Mouse (Mus musculus): ENCODE data around the gene Exosc5. TPM values are rescaled to one million over a fixed set of nuclear protein-coding genes. Genes with fewer than 3 reads are reported as not detected.
A peak's percentile ranks its signal among the peaks of the same experiment; 100 is the strongest.

The Exosc5 gene
- polyA plus RNA-seq, 1 experiment from 2014 or later: 83.0 TPM

DNA sequence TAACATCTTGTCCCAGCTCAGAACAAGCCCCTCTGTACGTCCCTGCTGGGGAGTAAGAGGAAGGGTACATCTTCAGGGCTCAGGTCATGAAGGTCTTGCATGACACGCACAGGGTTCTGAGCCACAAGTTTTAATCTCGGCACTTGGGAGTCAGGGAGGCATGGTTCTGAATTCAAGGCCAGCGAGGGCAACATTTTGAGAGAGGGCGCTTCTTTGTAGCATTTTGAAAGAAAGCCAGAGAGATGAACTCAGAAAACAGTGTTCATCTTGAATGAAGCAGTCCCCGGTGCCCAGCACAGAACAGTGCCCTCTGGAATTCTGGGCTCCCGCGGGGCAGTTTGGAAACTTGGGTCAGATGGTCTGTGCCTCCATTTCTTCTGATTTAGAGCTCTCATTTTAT is 7.4 kb downstream of the Exosc5 start:
- peaks cover 25% of the 10 kb centered on the region for H3K36me3 ChIP-seq (ENCODE audit: control insufficient read depth, insufficient read depth, low read length)
- WGBS: 94% methylated on average over 8 of the region's 8 CpGs
- no peak overlapping the region for H3K4me2 ChIP-seq (replicated peaks; ENCODE audit: low read depth, low read length)
- H3K27ac ChIP-seq (ENCODE audit: low read length): no peak overlapping the region
- H3K4me3 ChIP-seq (ENCODE audit: low read depth, low read length): no peak overlapping the region
- no peaks in the 10 kb centered on the region for H3K4me1 ChIP-seq (ENCODE audit: control insufficient read depth, insufficient read depth, low read length)
- ATAC-seq (ENCODE audit: insufficient number of reproducible peaks, insufficient read depth, low FRiP score, low read depth): no peak
- no peaks in the 10 kb centered on the region for H3K9me3 ChIP-seq (ENCODE audit: control insufficient read depth, low read depth, low read length)
- H3K9ac ChIP-seq (replicated peaks; ENCODE audit: low read depth, low read length): no peak overlapping the region
- H3K27me3 ChIP-seq (ENCODE audit: control insufficient read depth, insufficient read depth, low read length): no peaks in the 10 kb centered on the region

DNA sequence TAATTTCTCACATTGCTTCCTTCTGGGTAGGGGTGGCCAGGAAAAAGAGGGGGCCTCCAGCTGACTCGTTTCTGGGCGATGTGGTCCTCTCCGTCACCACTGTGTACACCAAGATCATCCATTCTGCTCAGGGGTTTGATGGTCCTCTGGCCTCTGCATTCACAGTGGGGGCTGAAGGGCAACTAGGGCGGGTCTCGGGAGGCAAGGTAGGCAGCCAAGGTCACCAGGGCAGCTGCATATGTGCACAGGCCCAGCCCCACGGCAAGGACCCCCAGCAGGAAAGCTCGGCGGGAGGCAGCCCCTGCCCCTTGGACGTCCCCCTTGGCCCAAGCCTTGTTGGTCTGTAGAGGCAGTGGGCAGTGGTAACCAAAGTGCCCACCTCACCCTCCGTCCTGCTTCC is 10.2 kb downstream of the Exosc5 start:
- 85% methylated on average over 10 of the region's 10 CpGs for WGBS
- Histone ChIP-seq H3K4me2 (replicated peaks; ENCODE audit: low read depth, low read length) (no peak overlapping the region), H3K36me3 (ENCODE audit: control insufficient read depth, insufficient read depth, low read length) (peaks cover 21% of the 10 kb centered on the region), H3K9ac (replicated peaks; ENCODE audit: low read depth, low read length) (no peak overlapping the region), H3K9me3 (ENCODE audit: control insufficient read depth, low read depth, low read length) (no peaks in the 10 kb centered on the region), H3K27ac (ENCODE audit: low read length) (no peak overlapping the region), H3K4me3 (ENCODE audit: low read depth, low read length) (no peak overlapping the region), H3K27me3 (ENCODE audit: control insufficient read depth, insufficient read depth, low read length) (0 out of 2 replicates have a peak, but pooled peaks cover 7% of the 10 kb centered on the region), H3K4me1 (ENCODE audit: control insufficient read depth, insufficient read depth, low read length) (no peaks in the 10 kb centered on the region)
- no peak for ATAC-seq (ENCODE audit: insufficient number of reproducible peaks, insufficient read depth, low FRiP score, low read depth)

DNA sequence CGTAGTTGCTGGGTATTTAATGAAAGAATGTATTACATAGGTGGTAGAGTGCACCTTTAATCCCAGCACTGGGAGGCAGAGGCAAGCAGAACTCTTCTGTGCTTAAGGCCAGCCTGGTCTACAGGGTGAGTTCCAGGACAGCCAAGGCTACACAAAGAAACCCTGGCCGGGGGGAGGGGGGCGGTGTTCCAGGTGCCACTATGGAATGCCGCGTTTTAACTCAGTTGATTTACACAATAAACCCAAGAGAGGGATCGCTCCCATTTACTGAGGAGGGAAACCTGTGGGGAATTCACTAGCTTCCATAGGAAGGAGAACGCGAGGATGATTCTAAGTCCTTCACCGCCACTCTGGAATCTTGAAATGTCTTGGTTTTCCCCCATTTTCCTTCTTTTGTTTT is 10.7 kb downstream of the Exosc5 start:
- no peak overlapping the region for H3K4me2 ChIP-seq (replicated peaks; ENCODE audit: low read depth, low read length)
- no peaks in the 10 kb centered on the region for H3K9me3 ChIP-seq (ENCODE audit: control insufficient read depth, low read depth, low read length)
- 75% methylated on average over 9 of the region's 9 CpGs for WGBS
- no peak overlapping the region for H3K4me3 ChIP-seq (ENCODE audit: low read depth, low read length)
- H3K4me1 ChIP-seq (ENCODE audit: control insufficient read depth, insufficient read depth, low read length): peaks cover 3% of the 10 kb centered on the region; the same call in 1 of the 2 replicates
- peaks cover 11% of the 10 kb centered on the region; the same call in 1 of the 2 replicates for H3K27me3 ChIP-seq (ENCODE audit: control insufficient read depth, insufficient read depth, low read length)
- no peak for ATAC-seq (ENCODE audit: insufficient number of reproducible peaks, insufficient read depth, low FRiP score, low read depth)
- H3K36me3 ChIP-seq (ENCODE audit: control insufficient read depth, insufficient read depth, low read length): peaks cover 17% of the 10 kb centered on the region
- no peak overlapping the region for H3K9ac ChIP-seq (replicated peaks; ENCODE audit: low read depth, low read length)
- no peak overlapping the region for H3K27ac ChIP-seq (ENCODE audit: low read length)

DNA sequence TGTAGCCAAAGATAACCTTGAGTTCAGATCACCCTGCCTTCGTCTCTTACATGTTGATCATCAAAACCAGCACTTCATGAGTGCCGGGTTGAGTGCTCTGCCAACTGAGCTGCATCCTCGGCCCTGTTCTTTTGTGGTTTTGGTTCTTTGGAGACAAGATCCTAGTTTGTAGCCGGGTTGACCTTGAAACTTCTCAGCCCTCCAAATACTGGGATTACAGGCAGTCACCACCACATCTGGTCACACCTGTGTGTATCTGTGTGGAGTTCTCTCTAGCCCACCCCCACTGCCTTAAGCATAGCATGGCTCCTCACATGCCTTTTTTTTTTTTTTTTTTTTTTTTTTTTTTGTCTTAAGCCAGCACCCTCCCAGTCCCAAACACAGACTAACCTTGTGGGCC is 11.1 kb downstream of the Exosc5 start:
- 93% methylated on average over 4 of the region's 4 CpGs for WGBS
- no peak for ATAC-seq (ENCODE audit: insufficient number of reproducible peaks, insufficient read depth, low FRiP score, low read depth)
- H3K36me3 ChIP-seq (ENCODE audit: control insufficient read depth, insufficient read depth, low read length): peaks cover 15% of the 10 kb centered on the region
- no peak overlapping the region for H3K9ac ChIP-seq (replicated peaks; ENCODE audit: low read depth, low read length)
- H3K9me3 ChIP-seq (ENCODE audit: control insufficient read depth, low read depth, low read length): no peaks in the 10 kb centered on the region
- no peak overlapping the region for H3K4me3 ChIP-seq (ENCODE audit: low read depth, low read length)
- H3K27ac ChIP-seq (ENCODE audit: low read length): no peak overlapping the region
- peaks cover 8% of the 10 kb centered on the region; the same call in 1 of the 2 replicates for H3K4me1 ChIP-seq (ENCODE audit: control insufficient read depth, insufficient read depth, low read length)
- peaks cover 13% of the 10 kb centered on the region; the same call in 1 of the 2 replicates for H3K27me3 ChIP-seq (ENCODE audit: control insufficient read depth, insufficient read depth, low read length)
- H3K4me2 ChIP-seq (replicated peaks; ENCODE audit: low read depth, low read length): no peak overlapping the region

DNA sequence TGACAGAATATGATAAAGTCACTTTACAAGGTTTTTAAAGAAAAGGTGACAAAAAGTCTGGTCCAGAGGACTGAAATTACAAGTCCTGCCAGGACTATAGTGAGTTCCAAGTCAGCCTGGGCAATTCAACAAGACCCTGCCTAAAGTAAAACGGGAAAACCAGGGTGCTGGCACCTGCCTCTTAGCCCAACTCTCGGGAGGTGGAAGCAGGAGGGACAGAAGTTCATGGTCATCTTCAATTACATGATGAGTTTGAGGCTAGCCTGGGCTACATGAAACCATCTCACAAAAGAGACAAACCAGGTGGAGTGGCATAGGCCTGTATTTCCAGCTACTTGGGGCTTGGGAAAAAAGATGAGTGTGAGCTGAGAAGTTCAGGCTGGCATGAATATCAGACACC is 12.7 kb downstream of the Exosc5 start:
- peaks cover 16% of the 10 kb centered on the region for H3K27me3 ChIP-seq (ENCODE audit: control insufficient read depth, insufficient read depth, low read length)
- H3K4me1 ChIP-seq (ENCODE audit: control insufficient read depth, insufficient read depth, low read length): peaks cover 8% of the 10 kb centered on the region; the same call in 1 of the 2 replicates
- no peak overlapping the region for H3K9ac ChIP-seq (replicated peaks; ENCODE audit: low read depth, low read length)
- H3K36me3 ChIP-seq (ENCODE audit: control insufficient read depth, insufficient read depth, low read length): peaks cover 15% of the 10 kb centered on the region
- H3K4me2 ChIP-seq (replicated peaks; ENCODE audit: low read depth, low read length): no peak overlapping the region
- ATAC-seq (ENCODE audit: insufficient number of reproducible peaks, insufficient read depth, low FRiP score, low read depth): no peak
- no peak overlapping the region for H3K4me3 ChIP-seq (ENCODE audit: low read depth, low read length)
- H3K27ac ChIP-seq (ENCODE audit: low read length): no peak overlapping the region
- 71% methylated on average over 2 of the region's 2 CpGs for WGBS
- no peaks in the 10 kb centered on the region for H3K9me3 ChIP-seq (ENCODE audit: control insufficient read depth, low read depth, low read length)

DNA sequence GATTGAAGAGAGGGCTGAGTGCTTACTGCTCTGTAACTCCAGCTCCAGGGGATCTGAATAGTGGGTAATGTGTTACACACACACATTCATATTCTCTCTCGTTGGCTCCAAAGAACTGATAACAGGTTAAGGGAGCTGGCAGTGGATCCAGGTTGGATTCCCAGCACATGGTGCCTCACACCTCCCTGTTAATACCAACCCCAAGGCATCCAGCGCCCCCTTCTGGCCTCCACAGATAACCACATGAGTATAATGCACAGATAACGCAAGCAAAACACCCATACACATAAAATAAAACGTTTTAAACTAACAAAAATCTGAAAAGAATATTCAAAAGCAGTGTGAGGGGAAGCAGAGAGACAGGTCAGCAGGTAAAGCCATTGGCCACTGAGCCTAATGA is 13.5 kb downstream of the Exosc5 start:
- Histone ChIP-seq H3K4me1 (ENCODE audit: control insufficient read depth, insufficient read depth, low read length) (peaks cover 8% of the 10 kb centered on the region; the same call in 1 of the 2 replicates), H3K4me3 (ENCODE audit: low read depth, low read length) (no peak overlapping the region), H3K9ac (replicated peaks; ENCODE audit: low read depth, low read length) (no peak overlapping the region), H3K9me3 (ENCODE audit: control insufficient read depth, low read depth, low read length) (no peaks in the 10 kb centered on the region), H3K27me3 (ENCODE audit: control insufficient read depth, insufficient read depth, low read length) (peaks cover 16% of the 10 kb centered on the region), H3K4me2 (replicated peaks; ENCODE audit: low read depth, low read length) (no peak overlapping the region), H3K27ac (ENCODE audit: low read length) (no peak overlapping the region), H3K36me3 (ENCODE audit: control insufficient read depth, insufficient read depth, low read length) (peaks cover 15% of the 10 kb centered on the region)
- WGBS: 49% methylated on average over 4 of the region's 4 CpGs
- no peak for ATAC-seq (ENCODE audit: insufficient number of reproducible peaks, insufficient read depth, low FRiP score, low read depth)

DNA sequence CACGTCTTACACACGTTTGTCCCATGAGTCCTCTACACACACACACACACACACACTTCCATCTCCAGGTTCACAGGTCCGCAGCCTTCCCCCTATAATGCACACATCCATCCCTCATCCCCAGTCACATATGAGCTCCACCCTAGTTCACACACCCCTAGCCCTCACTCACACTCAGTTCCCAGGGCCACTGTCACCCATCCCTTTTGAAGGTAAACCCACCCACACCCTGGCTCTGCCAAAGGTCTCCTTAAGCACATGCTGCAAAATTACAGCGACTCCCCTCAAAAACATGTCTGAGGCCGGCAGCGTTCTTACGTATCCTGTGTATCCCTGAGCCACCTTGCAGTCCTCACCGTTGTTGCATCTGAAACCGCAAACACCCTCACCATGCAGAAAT is 15.3 kb downstream of the Exosc5 start:
- H3K27ac ChIP-seq (ENCODE audit: low read length): no peak overlapping the region
- WGBS: 21% methylated on average over 9 of the region's 9 CpGs
- H3K36me3 ChIP-seq (ENCODE audit: control insufficient read depth, insufficient read depth, low read length): no peaks in the 10 kb centered on the region
- peaks cover 8% of the 10 kb centered on the region; the same call in 1 of the 2 replicates for H3K4me1 ChIP-seq (ENCODE audit: control insufficient read depth, insufficient read depth, low read length)
- peak overlapping the region; percentile 69 for H3K4me2 ChIP-seq (replicated peaks; ENCODE audit: low read depth, low read length)
- H3K27me3 ChIP-seq (ENCODE audit: control insufficient read depth, insufficient read depth, low read length): peaks cover 16% of the 10 kb centered on the region
- peak overlapping the region; percentile 34; the same call in 1 of the 2 replicates for H3K4me3 ChIP-seq (ENCODE audit: low read depth, low read length)
- H3K9ac ChIP-seq (replicated peaks; ENCODE audit: low read depth, low read length): no peak overlapping the region
- no peaks in the 10 kb centered on the region for H3K9me3 ChIP-seq (ENCODE audit: control insufficient read depth, low read depth, low read length)
- no peak for ATAC-seq (ENCODE audit: insufficient number of reproducible peaks, insufficient read depth, low FRiP score, low read depth)

DNA sequence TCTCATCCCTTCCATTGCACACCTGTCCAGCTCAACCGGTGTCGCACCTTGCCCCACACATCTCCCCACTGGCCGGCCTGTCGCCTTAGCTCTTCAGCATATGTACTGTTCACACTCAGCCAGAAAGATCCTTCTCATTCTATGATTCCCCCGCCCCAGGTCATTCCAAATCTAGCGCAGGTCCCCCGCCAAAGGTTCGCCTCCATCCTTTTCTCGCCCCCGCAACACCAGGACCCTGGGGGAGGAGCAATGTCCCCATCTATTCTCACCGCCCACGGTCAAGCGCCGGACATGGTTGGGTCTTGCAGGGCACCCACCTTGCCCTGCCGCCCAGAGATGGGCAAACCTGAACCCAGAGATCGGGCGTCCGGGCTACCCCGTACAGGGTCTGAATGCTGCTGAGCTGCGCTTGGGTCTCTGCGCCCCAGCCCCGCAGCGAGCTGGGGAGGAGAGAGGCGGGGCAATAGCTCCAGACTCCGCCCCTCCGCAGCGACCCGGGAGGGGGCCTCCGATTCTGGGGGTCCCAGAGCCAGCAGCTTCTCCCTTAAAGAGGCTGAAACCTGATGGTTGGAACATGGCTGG is 15.8 kb downstream of the Exosc5 start, which contains the start of gene Tmem91:
Tmem91 (minus strand) TSS at position 448 of the 582 bp plus-strand sequence.
- H3K36me3 ChIP-seq (ENCODE audit: control insufficient read depth, insufficient read depth, low read length): no peaks in the 10 kb centered on the region
- H3K9me3 ChIP-seq (ENCODE audit: control insufficient read depth, low read depth, low read length): no peaks in the 10 kb centered on the region
- peak within 1 kb of the TSS; percentile 33; the same call in 1 of the 2 replicates for H3K9ac ChIP-seq (replicated peaks; ENCODE audit: low read depth, low read length)
- no peak within 1 kb of the TSS for H3K27ac ChIP-seq (ENCODE audit: low read length)
- ATAC-seq (ENCODE audit: insufficient number of reproducible peaks, insufficient read depth, low FRiP score, low read depth): no peak; the same call in 1 of the 2 replicates
- peaks cover 16% of the 10 kb centered on the region for H3K27me3 ChIP-seq (ENCODE audit: control insufficient read depth, insufficient read depth, low read length)
- H3K4me1 ChIP-seq (ENCODE audit: control insufficient read depth, insufficient read depth, low read length): peaks cover 8% of the 10 kb centered on the region; the same call in 1 of the 2 replicates
- 1% methylated on average over 29 of the region's 29 CpGs for WGBS
- H3K4me2 ChIP-seq (replicated peaks; ENCODE audit: low read depth, low read length): peak within 1 kb of the TSS; percentile 69
- H3K4me3 ChIP-seq (ENCODE audit: low read depth, low read length): peak within 1 kb of the TSS; percentile 34
